ENCODE assay signal across 12 mouse cellular contexts in the genomic region with DNA sequence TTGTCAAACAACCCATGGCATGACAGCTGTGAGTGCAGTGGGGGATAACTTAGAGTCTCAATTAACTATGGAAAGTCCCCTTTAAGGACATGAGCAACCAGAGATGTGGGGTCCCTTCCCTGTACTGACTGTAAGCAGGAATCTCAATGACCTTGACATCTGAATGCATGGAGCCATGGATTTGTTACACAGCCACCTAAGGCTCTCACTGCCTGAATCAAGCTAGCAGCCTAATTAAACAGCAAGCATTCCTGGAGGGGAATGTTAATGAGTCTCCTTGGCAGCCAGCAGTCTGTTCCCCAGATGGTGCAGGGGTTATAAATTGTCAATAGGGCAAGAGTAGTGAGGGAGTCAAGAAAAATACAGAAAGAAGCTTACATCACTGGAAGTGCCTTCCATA.
DNase-seq lines count a peak whose midpoint lies in the region; ATAC-seq and TF ChIP-seq lines count a peak whose summit lies in the region.
"Had no signal": no experiment of that assay in that cellular context is flagged by ENCODE, and none has a peak within 500 bp of the region (broad histone marks: within the 10 kb centered on the region; RNA-seq: fewer than 3 reads in every experiment).

No protein-coding gene starts in this region.

- H3K9ac ChIP-seq in kidney, embryonic 16.5 days (replicated peaks; ENCODE audit: low read length), result no peak overlapping the region
- H3K9ac ChIP-seq in hindbrain, embryonic 13.5 days, result no peak overlapping the region
- no peak overlapping the region for H3K9ac ChIP-seq in midbrain, postnatal 0 days (replicated peaks; ENCODE audit: low read length, poor library complexity, severe bottlenecking)

- no peak overlapping the region for H3K4me2 ChIP-seq in kidney, embryonic 16.5 days (replicated peaks; ENCODE audit: low read depth, low read length)
- H3K4me2 ChIP-seq in hindbrain, embryonic 13.5 days, result no peak overlapping the region
- H3K4me2 ChIP-seq in midbrain, postnatal 0 days (ENCODE audit: low read depth, low read length, poor library complexity, severe bottlenecking), result no peak overlapping the region

- no peaks in the 10 kb centered on the region for H3K9me3 ChIP-seq in kidney, embryonic 16.5 days (ENCODE audit: low read length)
- no peaks in the 10 kb centered on the region for H3K9me3 ChIP-seq in hindbrain, embryonic 13.5 days
- no peaks in the 10 kb centered on the region for H3K9me3 ChIP-seq in midbrain, postnatal 0 days (ENCODE audit: low read length)

- no peak overlapping the region for H3K4me3 ChIP-seq in kidney, embryonic 16.5 days (ENCODE audit: low read length)
- no peak overlapping the region for H3K4me3 ChIP-seq in hindbrain, embryonic 13.5 days
- no peak overlapping the region for H3K4me3 ChIP-seq in midbrain, postnatal 0 days (ENCODE audit: low read depth, low read length)

- no peak for ATAC-seq in kidney, embryonic 16.5 days (ENCODE audit: low FRiP score, low TSS enrichment)
- peak; percentile 84 for ATAC-seq in hindbrain, embryonic 13.5 days (ENCODE audit: low FRiP score)
- no peak for ATAC-seq in midbrain, postnatal 0 days (ENCODE audit: low FRiP score)

- H3K4me1 ChIP-seq in kidney, embryonic 16.5 days (ENCODE audit: insufficient read depth, low read length), result no peaks in the 10 kb centered on the region
- H3K4me1 ChIP-seq in hindbrain, embryonic 13.5 days (replicated peaks), result 0 out of 2 replicates have a peak, but pooled peaks cover 3% of the 10 kb centered on the region
- no peaks in the 10 kb centered on the region for H3K4me1 ChIP-seq in midbrain, postnatal 0 days (ENCODE audit: insufficient read depth, low read length)

- H3K36me3 ChIP-seq in kidney, embryonic 16.5 days (ENCODE audit: insufficient read depth, low read length), result no peaks in the 10 kb centered on the region
- no peaks in the 10 kb centered on the region for H3K36me3 ChIP-seq in hindbrain, embryonic 13.5 days
- no peaks in the 10 kb centered on the region for H3K36me3 ChIP-seq in midbrain, postnatal 0 days (ENCODE audit: insufficient read depth, low read length)

- TF ChIP-seq CTCF in midbrain, postnatal 0 days (IDR thresholded peaks at IDR 0.05), result no peak

- no peak overlapping the region for H3K27ac ChIP-seq in kidney, embryonic 16.5 days (ENCODE audit: low read length)
- H3K27ac ChIP-seq in hindbrain, embryonic 13.5 days, result no peak overlapping the region
- H3K27ac ChIP-seq in midbrain, postnatal 0 days (ENCODE audit: low read depth, low read length), result no peak overlapping the region
- H3K27ac ChIP-seq: stomach, postnatal 0 days had no signal

- peak; percentile 5 for DNase-seq in kidney, adult 18-20 months
- peak; percentile 42 for DNase-seq in embryo, embryonic 10.5 days (ENCODE audit: low spot score)
- peak; percentile 54 for DNase-seq in midbrain, postnatal 0 days (ENCODE audit: low spot score)
- DNase-seq in T-cell, adult 2 months (ENCODE audit: low spot score), result no peak
- DNase-seq in frontal cortex, postnatal 25 days (ENCODE audit: low spot score in 2 of 2), result no peak
- no peak for DNase-seq in adrenal gland, postnatal 10 days
- DNase-seq: adrenal gland, postnatal 36 days; lung, postnatal 14 days had no signal

- H3K27me3 ChIP-seq in kidney, embryonic 16.5 days (ENCODE audit: insufficient read depth, low read length), result no peaks in the 10 kb centered on the region
- H3K27me3 ChIP-seq in hindbrain, embryonic 13.5 days, result no peaks in the 10 kb centered on the region
- no peaks in the 10 kb centered on the region for H3K27me3 ChIP-seq in midbrain, postnatal 0 days (ENCODE audit: insufficient read depth, low read length)
- H3K27me3 ChIP-seq: CH12.LX had no signal

Comparison
In these comparisons a context has a peak if more than half of its experiments do, and no peak if none do; other contexts are left out.
1. DNase-seq: peak in kidney, adult 18-20 months (single experiment), embryo, embryonic 10.5 days (single experiment) and midbrain, postnatal 0 days (single experiment); none in T-cell, adult 2 months (single experiment), frontal cortex, postnatal 25 days (0 of 2) and adrenal gland, postnatal 10 days (single experiment).